Mouse (Mus musculus) heart, postnatal 0 days (tissue): ENCODE data around the gene Krt25. TPM values are rescaled to one million over a fixed set of nuclear protein-coding genes. Genes with fewer than 3 reads are reported as not detected.

Source experiments
- ATAC-seq: fragments of 200-750 bp; cut with Nextera tagmentation; 2 replicates; pipeline ENCODE4 v1.8.0; 2017; ENCODE audit warnings: low read depth, moderate number of reproducible peaks, moderate library complexity; ENCODE audit not compliant: insufficient read depth
- DNase-seq: peaks from one replicate; pipeline ENCODE4 v3.0.0-alpha.2; 2016; ENCODE audit warnings: low spot score
- H3K27ac ChIP-seq: fragments of 300-500 bp; sonication (generic); 2 replicates; pipeline ENCODE4 v1.5.1; 2014; ENCODE audit warnings: low read depth, mild to moderate bottlenecking
- H3K27me3 ChIP-seq: fragments of 300-500 bp; sonication (generic); 2 replicates; pipeline ENCODE4 v1.6.1; 2014; ENCODE audit warnings: low read length, mixed read lengths; ENCODE audit not compliant: control insufficient read depth, insufficient read depth
- H3K36me3 ChIP-seq: fragments of 300-500 bp; sonication (generic); replicated peaks from 2 replicates; pipeline ENCODE4 v1.6.1; 2014; ENCODE audit warnings: low read length, mixed read lengths; ENCODE audit not compliant: control insufficient read depth, insufficient read depth
- H3K4me1 ChIP-seq: fragments of 300-500 bp; sonication (generic); 2 replicates; pipeline ENCODE4 v1.6.1; 2014; ENCODE audit warnings: antibody characterized with exemption; ENCODE audit not compliant: control insufficient read depth, insufficient read depth
- H3K4me2 ChIP-seq: fragments of 300-500 bp; sonication (generic); 2 replicates; pipeline ENCODE4 v1.6.1; 2014; ENCODE audit warnings: low read depth, mild to moderate bottlenecking, low read length, moderate library complexity
- H3K4me3 ChIP-seq: fragments of 300-500 bp; sonication (generic); 2 replicates; pipeline ENCODE4 v1.5.1; 2014; ENCODE audit warnings: low read depth, low read length
- H3K9ac ChIP-seq: fragments of 300-500 bp; sonication (generic); replicated peaks from 2 replicates; pipeline ENCODE4 v1.6.1; 2014; ENCODE audit warnings: low read depth, low read length, mixed read lengths
- H3K9me3 ChIP-seq: fragments of 300-500 bp; sonication (generic); replicated peaks from 2 replicates; pipeline ENCODE4 v1.6.1; 2016; ENCODE audit warnings: low read length; ENCODE audit not compliant: control insufficient read depth
- CTCF ChIP-seq: IDR thresholded peaks from 2 replicates; pipeline ENCODE4 v1.5.1; 2016; ENCODE audit warnings: antibody characterized with exemption, control low read depth, low read depth
- EP300 ChIP-seq: IDR thresholded peaks from 2 replicates; pipeline ENCODE4 v1.6.1; 2016; ENCODE audit warnings: antibody characterized with exemption, low read depth
- WGBS: fragments of 180-500 bp; shearing (Covaris S2); extraction: QIAGEN DNeasy Blood & Tissue Kit; methylation state at CpG from one replicate; pipeline ENCODE4 v1.1.7; 2014; 5-methylcytosine and 5-hydroxymethylcytosine counted together
- polyA plus RNA-seq: library from polyadenylated mRNA; unstranded; fragments of >200 nt; fragmentation: Nextera tagmentation; extraction: Ambion mirVana; gene quantifications from 2 replicates; pipeline ENCODE4 v1.2.1, GENCODE M21; 2015
- total RNA-seq: library from RNA; depleted of rRNA; stranded (reverse); fragments of >200 nt; gene quantifications from 2 replicates; pipeline ENCODE4 v1.2.3, GENCODE M21; 2014; ENCODE audit warnings: low replicate concordance; rRNA removed

The Krt25 gene
- not detected in 2 replicates for total RNA-seq
- 0.07 and 0.12 TPM in 2 replicates for polyA plus RNA-seq

- H3K4me3 ChIP-seq, result no peak within 1 kb of the TSS
- H3K36me3 ChIP-seq, result no peaks in the 10 kb centered on the region
- no peaks in the 10 kb centered on the region for H3K9me3 ChIP-seq
- H3K4me1 ChIP-seq, result no peaks in the 10 kb centered on the region
- H3K27ac ChIP-seq, result no peak within 1 kb of the TSS
- no peak within 1 kb of the TSS for H3K9ac ChIP-seq
- 85% methylated on average over 11 of the region's 11 CpGs for WGBS
- ATAC-seq (no peak), DNase-seq (no peak)
- no peak for TF ChIP-seq CTCF
- TF ChIP-seq EP300, result no peak
- H3K4me2 ChIP-seq, result no peak within 1 kb of the TSS
- H3K27me3 ChIP-seq, result no peaks in the 10 kb centered on the region
Observed at GRCm38 (mm10) chr11:99322851-99323250, at the start of gene Krt25. Krt25 (minus strand) TSS chr11:99322951.

GRCm38 (mm10) chr11:99369853-99370451, 47.2 kb upstream of the Krt25 start:
- no peaks in the 10 kb centered on the region for H3K36me3 ChIP-seq
- WGBS, result 78% methylated on average over 8 of the region's 8 CpGs
- ATAC-seq (no peak), DNase-seq (no peak)
- no peak overlapping the region for H3K4me3 ChIP-seq
- no peaks in the 10 kb centered on the region for H3K4me1 ChIP-seq
- no peaks in the 10 kb centered on the region for H3K9me3 ChIP-seq
- H3K9ac ChIP-seq, result no peak overlapping the region
- no peak overlapping the region for H3K27ac ChIP-seq
- H3K27me3 ChIP-seq, result 0 out of 2 replicates have a peak, but pooled peaks cover 4% of the 10 kb centered on the region
- H3K4me2 ChIP-seq, result no peak overlapping the region
- no peak for TF ChIP-seq EP300
- no peak for TF ChIP-seq CTCF

GRCm38 (mm10) chr11:99369229-99369628, 46.5 kb upstream of the Krt25 start:
- H3K4me1 ChIP-seq, result no peaks in the 10 kb centered on the region
- 6% methylated on average over 3 of the region's 3 CpGs for WGBS
- H3K4me3 ChIP-seq, result no peak overlapping the region
- no peaks in the 10 kb centered on the region for H3K9me3 ChIP-seq
- H3K4me2 ChIP-seq, result no peak overlapping the region
- ATAC-seq (no peak), DNase-seq (no peak)
- H3K27ac ChIP-seq, result no peak overlapping the region
- no peak overlapping the region for H3K9ac ChIP-seq
- no peaks in the 10 kb centered on the region for H3K36me3 ChIP-seq
- TF ChIP-seq CTCF (peak; percentile 47), EP300 (no peak)
- no peaks in the 10 kb centered on the region for H3K27me3 ChIP-seq

- Histone ChIP-seq H3K27me3 (no peaks in the 10 kb centered on the region), H3K36me3 (no peaks in the 10 kb centered on the region), H3K27ac (no peak overlapping the region), H3K4me3 (no peak overlapping the region), H3K9ac (no peak overlapping the region), H3K4me2 (no peak overlapping the region), H3K4me1 (no peaks in the 10 kb centered on the region), H3K9me3 (no peaks in the 10 kb centered on the region)
- no peak for TF ChIP-seq EP300
- TF ChIP-seq CTCF, result no peak
- DNase-seq, result no peak
- WGBS, result 36% methylated on average over 10 of the region's 10 CpGs
- ATAC-seq, result no peak
Observed at GRCm38 (mm10) chr11:99366791-99367190, 44.0 kb upstream of the Krt25 start.

GRCm38 (mm10) chr11:99364412-99364811, 41.7 kb upstream of the Krt25 start:
- H3K36me3 ChIP-seq, result no peaks in the 10 kb centered on the region
- no peak overlapping the region for H3K9ac ChIP-seq
- no peak overlapping the region for H3K4me3 ChIP-seq
- H3K9me3 ChIP-seq, result no peaks in the 10 kb centered on the region
- peak; percentile 63 for TF ChIP-seq CTCF
- TF ChIP-seq EP300, result no peak
- ATAC-seq (no peak), DNase-seq (peak; percentile 13)
- no peak overlapping the region for H3K27ac ChIP-seq
- H3K4me1 ChIP-seq, result no peaks in the 10 kb centered on the region
- H3K27me3 ChIP-seq, result no peaks in the 10 kb centered on the region
- WGBS, result 24% methylated on average over 9 of the region's 9 CpGs
- H3K4me2 ChIP-seq, result no peak overlapping the region

GRCm38 (mm10) chr11:99361423-99361822, 38.7 kb upstream of the Krt25 start:
- Histone ChIP-seq H3K27ac (no peak overlapping the region), H3K4me3 (no peak overlapping the region), H3K4me1 (no peaks in the 10 kb centered on the region), H3K27me3 (no peaks in the 10 kb centered on the region), H3K9me3 (no peaks in the 10 kb centered on the region), H3K9ac (no peak overlapping the region), H3K4me2 (no peak overlapping the region), H3K36me3 (no peaks in the 10 kb centered on the region)
- ATAC-seq (no peak), DNase-seq (no peak)
- WGBS, result 81% methylated on average over 8 of the region's 8 CpGs
- TF ChIP-seq EP300 (no peak), CTCF (no peak)
